Mouse (Mus musculus): ENCODE measurements around the gene Hist1h3g.

GRCm38 (mm10) chr13:23515826-23516620 lies 19.2 kb upstream of the Hist1h3g start:
- no peak for TF ChIP-seq CTCF (IDR thresholded peaks at IDR 0.05)
- TF ChIP-seq EP300 (IDR thresholded peaks at IDR 0.05; ENCODE audit: insufficient read depth, low read depth, low read length), result no peak
